Mouse (Mus musculus) left cerebral cortex, adult 6 months (tissue): ENCODE results near the gene Lrrc27. TPM values are rescaled to one million over a fixed set of nuclear protein-coding genes. Genes with fewer than 3 reads are reported as not detected.

Experiments
- long read RNA-seq, 2 experiments: library from polyadenylated mRNA; unstranded; transcript quantifications; one replicate each; pipeline ENCODE4 v2.0.0; 2019 to 2020
- polyA plus RNA-seq: library from polyadenylated mRNA; unstranded; fragments of <200 nt; fragmentation: Nextera tagmentation; gene quantifications from 2 replicates; pipeline ENCODE4 v1.2.3, GENCODE M21; 2021

Lrrc27 gene
- polyA plus RNA-seq = 5.7 and 10.6 TPM in 2 replicates
- long read RNA-seq, experiment 1, transcript Lrrc27-201 (11 exons, 2,113 nt) = major isoform, 5 of 43 reads
- long read RNA-seq, experiment 1, partial matches to known transcripts = 22 of 43 reads
- long read RNA-seq, experiment 1, other reads (novel, unspliced or antisense) = 16 of 43 reads
- long read RNA-seq, experiment 2, partial matches to known transcripts = 4 of 8 reads
- long read RNA-seq, experiment 2, other reads (novel, unspliced or antisense) = 4 of 8 reads

DNA sequence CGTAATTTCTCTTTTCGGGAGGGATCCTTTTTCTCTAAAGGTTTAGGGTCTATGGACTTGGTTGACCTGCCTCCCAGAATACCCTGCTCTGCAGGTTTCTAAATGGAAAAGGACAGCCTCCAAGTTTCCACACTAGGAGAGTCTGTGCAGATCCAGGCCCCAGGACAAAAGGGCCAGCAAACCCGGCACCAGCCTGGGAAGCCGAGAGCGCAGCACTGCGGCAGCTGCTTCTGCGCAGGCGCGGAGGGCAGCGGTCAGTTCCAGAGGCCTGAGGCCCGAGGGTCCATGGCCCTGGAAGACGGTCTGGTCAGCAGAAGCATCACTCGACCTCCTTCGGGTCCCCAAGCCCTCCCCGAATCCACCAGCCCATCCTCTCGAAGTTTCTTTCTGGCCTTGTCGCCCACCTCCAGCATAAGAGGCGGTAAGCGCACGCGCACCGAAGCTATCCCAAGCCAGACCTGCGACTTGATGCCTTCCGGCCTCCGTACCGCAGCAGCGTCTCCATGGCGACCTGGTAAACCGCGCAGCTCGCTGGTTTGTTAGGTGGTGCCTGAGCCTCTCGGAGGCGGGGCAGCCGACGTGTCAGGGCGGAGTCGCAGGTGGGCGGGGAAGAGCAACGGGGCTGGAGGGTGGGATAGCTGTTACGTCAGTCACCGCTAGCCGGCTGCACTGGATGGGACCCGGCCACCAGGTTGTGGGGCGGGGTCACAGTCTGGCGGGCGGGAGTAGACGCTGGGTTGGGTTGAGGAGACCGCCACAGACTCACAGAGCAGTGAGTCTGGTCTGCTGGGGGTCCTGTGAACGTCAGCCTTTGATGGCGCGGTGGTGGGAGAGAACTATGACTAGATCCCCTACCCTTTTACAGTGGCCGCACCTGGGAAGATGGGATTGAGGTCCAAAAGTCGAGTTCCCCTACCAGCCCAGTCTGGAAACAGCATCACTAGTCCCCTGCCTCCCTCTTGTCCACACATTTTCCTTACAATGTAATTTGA, at the start of gene Lrrc27, which contains the start of gene Stk32c:
Gene Lrrc27 (plus strand): TSS at position 235 of the 992 bp plus-strand sequence.
Gene Stk32c (minus strand): TSS at position 554 of the 992 bp plus-strand sequence.

DNA sequence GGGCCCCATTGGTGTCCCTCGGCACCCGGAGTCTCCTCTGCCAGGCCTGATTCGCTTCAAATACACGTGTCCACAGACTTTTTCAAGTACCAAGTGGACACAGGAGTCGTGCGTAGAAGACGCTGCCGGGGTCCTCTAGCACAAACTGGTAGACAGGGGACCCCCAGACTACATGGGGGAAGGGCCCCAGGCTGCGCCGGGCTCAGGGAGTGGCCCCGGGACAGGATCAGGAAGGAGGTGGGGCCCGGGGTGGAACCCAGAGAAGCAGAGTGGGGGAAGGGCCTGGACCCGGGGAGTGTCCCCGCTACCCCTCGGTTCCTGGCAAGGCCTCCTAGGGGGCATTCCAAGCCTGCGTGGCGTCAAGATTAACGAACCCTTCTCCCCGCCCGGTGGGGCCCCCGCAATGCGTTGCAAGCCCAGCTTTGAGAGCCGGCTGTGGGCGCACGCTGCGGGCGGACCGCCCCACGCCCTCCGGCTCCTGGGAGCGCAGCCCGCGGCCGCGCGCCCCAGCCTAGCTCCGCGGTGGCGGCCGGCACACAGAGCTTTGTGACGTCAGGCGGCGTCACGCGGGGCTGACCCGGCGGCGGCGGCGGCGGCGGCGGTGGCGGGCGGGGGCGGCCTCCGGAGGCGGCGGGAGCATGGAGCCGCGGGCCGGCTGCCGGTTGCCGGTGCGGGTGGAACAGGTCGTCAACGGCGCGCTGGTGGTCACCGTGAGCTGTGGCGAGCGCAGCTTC, 35.3 kb downstream of the Lrrc27 start, which contains the start of gene Pwwp2b:
Gene Pwwp2b (plus strand): TSS at position 602 of the 734 bp plus-strand sequence.

Other genes starting within 250 kb of the Lrrc27 start
- gene Dpysl4, start 127.0 kb upstream of the Lrrc27 start, polyA plus RNA-seq = 9.2 and 12.3 TPM in 2 replicates
- 1.8 and 9.0 TPM in 2 replicates for gene Stk32c, start 319 bp downstream of the Lrrc27 start, polyA plus RNA-seq
- 4.7 and 6.8 TPM in 2 replicates for gene Pwwp2b, start 35.5 kb downstream of the Lrrc27 start, polyA plus RNA-seq
- 6.8 and 24.2 TPM in 2 replicates for gene Inpp5a, start 176.1 kb downstream of the Lrrc27 start, polyA plus RNA-seq